Mouse (Mus musculus): ENCODE data around the gene Card14. TPM values are rescaled to one million over a fixed set of nuclear protein-coding genes. Genes with fewer than 3 reads are reported as not detected.
A peak's percentile ranks its signal among the peaks of the same experiment; 100 is the strongest.

The Card14 gene
- total RNA-seq, 2 experiments from 2014 or later, result 0.48 to 0.90 TPM

GRCm38 (mm10) chr11:119392800-119393482 lies 85.4 kb downstream of the Card14 start, which contains the start of gene Rnf213:
Gene Rnf213, plus strand, starts transcription at chr11:119393100.
- peak in 1 of 2 experiments; percentile 45 for DNase-seq (ENCODE audit: low spot score in 2 of 2)

GRCm38 (mm10) chr11:119393483-119393804 lies 85.9 kb downstream of the Card14 start:
- DNase-seq (ENCODE audit: low spot score in 2 of 2), result no peak

GRCm38 (mm10) chr11:119394210-119394609 lies 86.6 kb downstream of the Card14 start:
- DNase-seq (ENCODE audit: low spot score in 2 of 2), result no peak

Small RNAs within 50 kb of the gene (microRNA-seq; reads per million reads assigned to microRNA genes)
- gene Mir1932, result not detected

Other genes with a start within 250 kb of the Card14 start
- 10 to 100 TPM; 69.7 to 76.8 TPM for gene Cbx4, start 221.5 kb upstream of the Card14 start, total RNA-seq (2021)
- 10 to 100 TPM; 25.9 to 29.7 TPM for gene Tbc1d16, start 79.3 kb upstream of the Card14 start, total RNA-seq (2021)
- 1 to 10 TPM; 2.0 to 2.6 TPM for gene Ccdc40, start 79.2 kb upstream of the Card14 start, total RNA-seq (2021)
- gene Gaa, start 39.9 kb upstream of the Card14 start, total RNA-seq (2021), result 10 to 100 TPM; 87.5 to 87.7 TPM
- gene Eif4a3, start 7.7 kb upstream of the Card14 start, total RNA-seq (2021), result 100 to 1,000 TPM; 172 TPM
- 10 to 100 TPM; 18.3 to 20.9 TPM for gene Sgsh, start 47.8 kb downstream of the Card14 start, total RNA-seq (2021)
- 10 to 100 TPM; 10.9 to 11.2 TPM for gene Slc26a11, start 47.8 kb downstream of the Card14 start, total RNA-seq (2021)
- 10 to 100 TPM; 29.1 to 31.6 TPM for gene Rnf213, start 85.3 kb downstream of the Card14 start, total RNA-seq (2021)
- gene Endov, start 183.6 kb downstream of the Card14 start, total RNA-seq (2021), result 10 to 100 TPM; 37.1 to 38.2 TPM
- 1 to 10 TPM; 6.0 to 6.2 TPM for gene Nptx1, start 240.0 kb downstream of the Card14 start, total RNA-seq (2021)

Measured in adrenal gland, postnatal 4 days (tissue).